Mouse (Mus musculus) left cerebral cortex, postnatal 14 days (tissue): ENCODE data around the gene Med8. TPM values are rescaled to one million over a fixed set of nuclear protein-coding genes. Genes with fewer than 3 reads are reported as not detected.

Experiments
- DNase-seq, 2 experiments: peaks; one replicate each; pipeline ENCODE4 v3.0.0; 2021 to 2022; ENCODE audit warnings: low spot score in 2 of 2, mixed read lengths in 1 of 2
- intact Hi-C: fragments of 180-260 bp; cut with DNase I; formaldehyde crosslinking; loops from one replicate; pipeline ENCODE4 v1.15.1; 2025
- total RNA-seq, 2 experiments: library from RNA; stranded (reverse); gene quantifications; 2 replicates each; pipeline ENCODE4 v1.2.3; 2021

Med8 gene
- total RNA-seq, 2 experiments from 2014 or later: 63.9 to 70.0 TPM

- DNase-seq: no peak
These were observed 6.4 kb upstream of the Med8 start for GRCm38 (mm10) chr4:118402701-118403100.

GRCm38 (mm10) chr4:118410871-118411270 lies 1.7 kb downstream of the Med8 start:
- DNase-seq: no peak
- intact Hi-C loops: no loop called here

More at GRCm38 (mm10) chr4:118402701-118403100, 6.4 kb upstream of the Med8 start:
- intact Hi-C loops: no loop called here

GRCm38 (mm10) chr4:118413553-118413952 lies 4.4 kb downstream of the Med8 start:
- DNase-seq: no peak
- intact Hi-C loops: no loop called here

DNA sequence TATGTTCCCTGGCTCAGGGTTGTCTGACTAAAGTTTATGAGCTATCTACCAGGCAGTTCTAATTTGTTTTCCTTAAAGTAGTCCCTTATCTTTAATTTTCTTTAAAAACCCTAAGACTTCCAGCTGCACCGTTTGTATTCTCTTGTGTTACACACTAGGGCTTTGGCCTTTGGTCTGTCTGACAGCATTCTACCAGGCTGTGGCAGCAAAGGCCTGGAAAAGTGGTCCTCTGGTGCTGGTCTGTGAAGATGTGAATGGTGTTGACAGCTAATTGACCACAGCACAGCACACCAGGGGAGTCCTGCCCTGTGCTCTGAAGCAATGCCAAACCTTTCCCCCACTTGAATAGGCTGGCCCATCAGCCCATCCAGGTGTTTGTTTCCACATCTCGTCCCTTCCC lies 6.6 kb downstream of the Med8 start:
- DNase-seq: no peak
- intact Hi-C loops: no loop called here

DNA sequence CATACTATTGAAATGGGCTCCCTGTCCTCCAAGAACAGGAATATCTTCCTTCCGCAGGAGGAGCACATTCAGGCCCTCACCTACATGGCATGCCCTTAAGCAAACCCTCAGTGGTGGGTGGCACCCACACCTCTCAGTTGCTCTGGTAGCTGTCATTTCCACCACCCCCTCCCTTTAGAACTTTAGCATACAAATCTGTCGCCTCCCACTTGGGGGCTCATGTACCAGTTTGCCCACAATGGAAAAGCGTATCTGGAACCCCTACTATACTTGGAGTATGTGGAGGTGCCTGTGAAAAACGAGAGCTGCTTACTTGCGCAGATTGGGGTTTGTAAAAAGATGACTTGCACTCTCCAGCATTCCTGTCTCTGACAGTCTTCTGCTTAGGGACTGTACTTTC lies 7.2 kb downstream of the Med8 start:
- DNase-seq: peak; percentile 19 to 38
- intact Hi-C loops: no loop called here

GRCm38 (mm10) chr4:118417112-118417797 lies 8.1 kb downstream of the Med8 start:
- intact Hi-C loops: no loop called here
- no peak for DNase-seq

DNA sequence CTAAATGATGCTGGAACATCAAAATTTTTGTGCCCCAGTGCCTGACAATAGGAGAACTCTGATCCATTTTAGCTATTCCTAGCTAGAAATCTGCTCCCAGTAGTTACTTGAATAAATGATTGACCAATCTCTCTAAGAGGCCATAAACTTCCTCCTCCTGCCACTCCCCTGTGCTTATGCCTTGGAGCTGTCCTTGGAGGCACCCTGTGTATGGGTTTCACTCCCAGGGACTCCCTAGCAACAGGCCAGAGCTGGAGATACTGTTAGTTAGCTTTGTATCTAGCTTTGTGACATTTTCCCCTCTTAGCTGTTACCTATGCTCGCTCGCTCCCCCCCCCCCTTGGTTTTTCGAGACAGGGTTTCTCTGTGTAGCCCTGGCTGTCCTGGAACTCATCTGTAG lies 12.2 kb downstream of the Med8 start:
- intact Hi-C loops: no loop called here
- no peak for DNase-seq

DNA sequence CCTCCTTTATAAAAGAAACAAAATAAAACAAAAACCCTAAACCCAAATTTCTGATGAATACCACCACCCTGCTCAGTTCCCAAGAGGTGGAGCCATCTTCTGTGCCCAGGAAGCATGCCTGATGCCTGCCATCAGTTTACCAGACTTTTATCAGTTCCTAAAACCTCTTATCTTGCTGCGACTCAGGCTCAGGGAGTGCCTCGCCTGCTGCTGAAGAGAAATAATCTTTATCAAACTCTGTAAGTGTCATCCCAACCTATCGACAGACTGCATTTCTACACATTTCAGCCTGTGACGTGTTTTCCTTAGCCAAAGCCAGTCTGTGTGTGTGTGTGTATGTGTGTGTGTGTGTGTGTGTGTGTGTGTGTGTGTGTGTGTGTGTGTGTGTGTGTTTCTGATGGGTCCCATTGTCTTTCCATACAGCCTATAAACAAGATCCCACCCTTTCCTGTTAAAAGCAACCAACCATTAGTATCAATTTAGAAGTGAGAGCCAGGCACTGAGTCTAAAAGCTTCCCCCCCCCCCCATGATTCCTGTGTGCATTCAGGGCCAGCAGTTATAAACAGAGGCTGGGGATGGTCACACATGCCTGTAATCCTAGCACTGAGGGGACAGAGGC lies 15.5 kb downstream of the Med8 start:
- intact Hi-C loops: no loop called here
- DNase-seq: no peak

DNA sequence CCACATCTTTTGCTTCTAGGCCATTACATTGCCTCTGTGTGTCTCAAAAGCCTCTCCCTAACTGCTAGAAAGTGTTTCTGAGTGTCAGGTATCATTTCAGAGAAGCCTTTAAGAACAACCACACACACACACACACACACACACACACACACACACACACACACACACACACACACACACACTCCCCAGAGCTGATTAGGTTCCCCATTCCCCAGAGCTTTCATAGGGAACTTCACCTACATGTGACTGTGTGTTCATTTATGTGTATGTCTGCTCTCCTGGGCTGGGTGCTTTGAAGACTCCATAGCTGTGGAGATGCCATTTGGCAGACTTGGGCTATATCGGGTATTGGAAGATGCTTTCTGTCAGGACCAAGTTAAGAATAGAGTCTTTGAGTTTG lies 16.2 kb downstream of the Med8 start:
- intact Hi-C loops: no loop called here

DNA sequence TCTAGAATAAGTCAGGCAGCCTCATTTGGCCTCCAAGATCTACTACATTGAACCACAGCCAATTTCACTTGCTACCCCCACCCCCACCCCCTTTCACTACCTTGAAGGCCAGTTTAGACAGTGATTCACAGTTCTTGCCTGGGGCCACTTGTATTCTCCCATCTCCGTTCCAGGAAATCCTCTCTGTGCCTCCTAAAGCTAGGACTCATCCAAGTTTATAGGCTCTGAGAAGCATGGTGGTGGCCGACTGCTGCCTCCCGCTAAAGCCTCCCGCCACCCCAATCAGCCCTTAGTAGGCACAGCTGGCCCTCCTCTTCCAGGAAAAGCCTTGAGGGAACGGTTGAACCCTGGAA lies 18.3 kb downstream of the Med8 start:
- intact Hi-C loops: no loop called here

More for the DNA sequence above, 16.2 kb downstream of the Med8 start:
- DNase-seq: no peak

GRCm38 (mm10) chr4:118427768-118428451 lies 18.8 kb downstream of the Med8 start, which contains the start of gene Elovl1:
Elovl1 (plus strand) TSS chr4:118428093.
- peak; percentile 62 to 69 for DNase-seq
- intact Hi-C loops: no loop called here

More for the DNA sequence above, 18.3 kb downstream of the Med8 start:
- no peak for DNase-seq

GRCm38 (mm10) chr4:118428531-118429214 lies 19.5 kb downstream of the Med8 start:
- intact Hi-C loops: no loop called here
- DNase-seq: no peak

GRCm38 (mm10) chr4:118429215-118429895 lies 20.2 kb downstream of the Med8 start:
- no peak for DNase-seq
- intact Hi-C loops: no loop called here

- DNase-seq: no peak
These were observed 23.2 kb downstream of the Med8 start for GRCm38 (mm10) chr4:118432332-118432731.

GRCm38 (mm10) chr4:118436820-118437603 lies 27.9 kb downstream of the Med8 start, which contains the start of gene Cdc20:
Cdc20 (minus strand) TSS chr4:118437352.
- intact Hi-C loops: no loop called here

More at GRCm38 (mm10) chr4:118432332-118432731, 23.2 kb downstream of the Med8 start:
- intact Hi-C loops: no loop called here

DNA sequence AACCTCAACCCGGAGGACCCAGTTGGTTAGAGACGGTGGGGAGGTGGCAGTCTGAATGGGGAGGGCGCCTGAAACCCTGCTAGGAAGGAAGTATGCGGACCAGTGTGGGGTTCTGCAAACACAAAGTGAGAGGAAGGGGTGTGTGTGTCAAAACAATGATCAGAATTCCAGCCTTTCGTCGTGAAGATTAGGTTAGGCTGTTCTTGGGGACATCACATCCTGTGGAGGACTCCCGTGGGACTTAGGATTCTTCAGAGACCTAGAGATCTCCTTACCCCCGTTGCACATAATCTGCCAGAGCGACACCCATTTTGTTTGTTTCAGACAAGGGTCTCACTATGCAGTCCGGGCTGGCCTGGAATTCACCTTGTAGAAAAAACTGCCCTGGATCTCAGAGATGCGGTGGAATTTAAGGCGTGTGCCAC lies 28.7 kb downstream of the Med8 start:
- intact Hi-C loops: no loop called here
- DNase-seq: no peak

More at GRCm38 (mm10) chr4:118436820-118437603, 27.9 kb downstream of the Med8 start, which contains the start of gene Cdc20:
- DNase-seq: peak; percentile 91 to 97

- intact Hi-C loops: loop anchor here (5.0 kb wide), 1 partner anchor 122 kb away; no protein-coding TSS in a partner anchor
- DNase-seq: peak in 1 of 2 experiments; percentile 24
These were observed 36.0 kb downstream of the Med8 start for GRCm38 (mm10) chr4:118445088-118445487.

DNA sequence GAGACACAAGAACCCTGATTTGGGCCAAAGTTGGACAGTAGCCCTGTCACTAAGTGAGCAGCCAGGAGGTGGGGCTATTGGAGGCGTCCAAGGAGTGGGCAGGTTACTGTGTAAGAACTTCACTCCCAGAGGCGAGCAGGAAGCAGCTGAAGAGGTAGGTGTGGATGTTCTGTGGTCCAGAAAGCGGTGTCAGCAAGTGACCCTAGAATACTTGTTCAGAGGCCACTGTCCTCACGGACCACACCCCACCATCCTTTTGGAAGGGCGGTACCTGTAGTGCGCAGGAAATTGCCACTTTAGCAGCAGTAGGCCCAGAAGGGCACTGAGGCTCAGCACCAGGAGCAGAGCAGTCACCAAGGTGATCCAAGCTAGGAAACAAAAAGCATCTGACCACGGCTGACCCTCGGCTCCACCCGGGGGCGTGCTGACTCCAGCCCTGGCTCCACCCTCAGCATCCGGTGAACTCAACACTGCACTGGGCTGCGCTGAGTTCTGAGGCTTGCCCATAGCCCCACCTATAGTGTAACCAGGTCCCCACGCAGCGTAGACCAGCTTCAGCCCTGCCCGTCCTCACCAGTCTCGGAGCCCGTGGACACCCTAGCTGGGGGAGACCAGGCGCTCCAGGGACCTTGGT lies 36.8 kb downstream of the Med8 start:
- intact Hi-C loops: loop anchor here (5.0 kb wide), 1 partner anchor 121 kb away; no protein-coding TSS in a partner anchor
- DNase-seq: no peak
